Mouse (Mus musculus): ENCODE measurements around the gene Gm10272. TPM values are rescaled to one million over a fixed set of nuclear protein-coding genes. Genes with fewer than 3 reads are reported as not detected.

Gm10272 gene
- polyA plus RNA-seq, 1 experiment = not detected

GRCm38 (mm10) chr10:77753448-77753847 is 47.0 kb downstream of the Gm10272 start:
- no peak for TF ChIP-seq POLR2A (IDR thresholded peaks at IDR 0.05; ENCODE audit: insufficient read depth, low read depth, low read length)
- no peak for TF ChIP-seq CTCF (IDR thresholded peaks at IDR 0.05; ENCODE audit: insufficient read depth, low read depth, low read length)
- H3K4me1 ChIP-seq (ENCODE audit: control insufficient read depth, insufficient read depth, low read length) = peaks cover 9% of the 10 kb centered on the region; the same call in 1 of the 2 replicates
- H3K27ac ChIP-seq (ENCODE audit: insufficient read depth, low read depth, low read length) = no peak overlapping the region
- H3K4me3 ChIP-seq (ENCODE audit: insufficient read depth, low read depth, low read length) = no peak overlapping the region

Other genes starting within 250 kb of the Gm10272 start
- not detected in 2 replicates for gene Fam207a, start 190.8 kb upstream of the Gm10272 start, polyA plus RNA-seq (2012; ENCODE audit: insufficient read depth, insufficient read length, low replicate concordance, missing spikeins)
- 191 TPM in 1 of 2 replicates, not detected in the other for gene Itgb2, start 176.4 kb upstream of the Gm10272 start, polyA plus RNA-seq (2012; ENCODE audit: insufficient read depth, insufficient read length, low replicate concordance, missing spikeins)
- not detected in 2 replicates for gene Pttg1ip, start 124.9 kb upstream of the Gm10272 start, polyA plus RNA-seq (2012; ENCODE audit: insufficient read depth, insufficient read length, low replicate concordance, missing spikeins)
- 414 TPM in 1 of 2 replicates, not detected in the other for gene Sumo3, start 100.5 kb upstream of the Gm10272 start, polyA plus RNA-seq (2012; ENCODE audit: insufficient read depth, insufficient read length, low replicate concordance, missing spikeins)
- not detected in 2 replicates for gene Gm49325, start 100.4 kb upstream of the Gm10272 start, polyA plus RNA-seq (2012; ENCODE audit: insufficient read depth, insufficient read length, low replicate concordance, missing spikeins)
- gene Ube2g2, start 84.4 kb upstream of the Gm10272 start, polyA plus RNA-seq (2012; ENCODE audit: insufficient read depth, insufficient read length, low replicate concordance, missing spikeins) = not detected in 2 replicates
- not detected in 2 replicates for gene Tspear, start 20.1 kb upstream of the Gm10272 start, polyA plus RNA-seq (2012; ENCODE audit: insufficient read depth, insufficient read length, low replicate concordance, missing spikeins)
- not detected in 2 replicates for gene Gm19402, start 15.9 kb upstream of the Gm10272 start, polyA plus RNA-seq (2012; ENCODE audit: insufficient read depth, insufficient read length, low replicate concordance, missing spikeins)
- not detected in 2 replicates for gene Gm9508, start 9.4 kb upstream of the Gm10272 start, polyA plus RNA-seq (2012; ENCODE audit: insufficient read depth, insufficient read length, low replicate concordance, missing spikeins)
- not detected in 2 replicates for gene Gm10024, start 4.8 kb downstream of the Gm10272 start, polyA plus RNA-seq (2012; ENCODE audit: insufficient read depth, insufficient read length, low replicate concordance, missing spikeins)
- gene Gm10142, start 9.2 kb downstream of the Gm10272 start, polyA plus RNA-seq (2012; ENCODE audit: insufficient read depth, insufficient read length, low replicate concordance, missing spikeins) = not detected in 2 replicates
- not detected in 2 replicates for gene Krtap12-1, start 14.0 kb downstream of the Gm10272 start, polyA plus RNA-seq (2012; ENCODE audit: insufficient read depth, insufficient read length, low replicate concordance, missing spikeins)
- gene Gm10100, start 19.9 kb downstream of the Gm10272 start, polyA plus RNA-seq (2012; ENCODE audit: insufficient read depth, insufficient read length, low replicate concordance, missing spikeins) = not detected in 2 replicates
- gene Gm18596, start 36.0 kb downstream of the Gm10272 start, polyA plus RNA-seq (2012; ENCODE audit: insufficient read depth, insufficient read length, low replicate concordance, missing spikeins) = not detected in 2 replicates
- not detected in 2 replicates for gene Gm9736, start 44.7 kb downstream of the Gm10272 start, polyA plus RNA-seq (2012; ENCODE audit: insufficient read depth, insufficient read length, low replicate concordance, missing spikeins)
- not detected in 2 replicates for gene Gm3233, start 53.1 kb downstream of the Gm10272 start, polyA plus RNA-seq (2012; ENCODE audit: insufficient read depth, insufficient read length, low replicate concordance, missing spikeins)
- not detected in 2 replicates for gene Gm3238, start 64.7 kb downstream of the Gm10272 start, polyA plus RNA-seq (2012; ENCODE audit: insufficient read depth, insufficient read length, low replicate concordance, missing spikeins)
- gene Gm7138, start 70.3 kb downstream of the Gm10272 start, polyA plus RNA-seq (2012; ENCODE audit: insufficient read depth, insufficient read length, low replicate concordance, missing spikeins) = not detected in 2 replicates
- not detected in 2 replicates for gene Gm3250, start 75.9 kb downstream of the Gm10272 start, polyA plus RNA-seq (2012; ENCODE audit: insufficient read depth, insufficient read length, low replicate concordance, missing spikeins)
- gene Gm7137, start 81.6 kb downstream of the Gm10272 start, polyA plus RNA-seq (2012; ENCODE audit: insufficient read depth, insufficient read length, low replicate concordance, missing spikeins) = not detected in 2 replicates
- not detected in 2 replicates for gene Gm9639, start 88.5 kb downstream of the Gm10272 start, polyA plus RNA-seq (2012; ENCODE audit: insufficient read depth, insufficient read length, low replicate concordance, missing spikeins)
- gene Gm19668, start 92.5 kb downstream of the Gm10272 start, polyA plus RNA-seq (2012; ENCODE audit: insufficient read depth, insufficient read length, low replicate concordance, missing spikeins) = not detected in 2 replicates
- gene Gm9507, start 105.2 kb downstream of the Gm10272 start, polyA plus RNA-seq (2012; ENCODE audit: insufficient read depth, insufficient read length, low replicate concordance, missing spikeins) = not detected in 2 replicates
- not detected in 2 replicates for gene Gm2696, start 108.1 kb downstream of the Gm10272 start, polyA plus RNA-seq (2012; ENCODE audit: insufficient read depth, insufficient read length, low replicate concordance, missing spikeins)
- not detected in 2 replicates for gene Krtap10-4, start 120.5 kb downstream of the Gm10272 start, polyA plus RNA-seq (2012; ENCODE audit: insufficient read depth, insufficient read length, low replicate concordance, missing spikeins)
- not detected in 2 replicates for gene Krtap10-10, start 129.3 kb downstream of the Gm10272 start, polyA plus RNA-seq (2012; ENCODE audit: insufficient read depth, insufficient read length, low replicate concordance, missing spikeins)
- gene Gm36176, start 140.2 kb downstream of the Gm10272 start, polyA plus RNA-seq (2012; ENCODE audit: insufficient read depth, insufficient read length, low replicate concordance, missing spikeins) = not detected in 2 replicates
- gene Gm10318, start 146.2 kb downstream of the Gm10272 start, polyA plus RNA-seq (2012; ENCODE audit: insufficient read depth, insufficient read length, low replicate concordance, missing spikeins) = not detected in 2 replicates
- gene Gm3285, start 155.3 kb downstream of the Gm10272 start, polyA plus RNA-seq (2012; ENCODE audit: insufficient read depth, insufficient read length, low replicate concordance, missing spikeins) = not detected in 2 replicates
- not detected in 2 replicates for gene Lrrc3, start 195.9 kb downstream of the Gm10272 start, polyA plus RNA-seq (2012; ENCODE audit: insufficient read depth, insufficient read length, low replicate concordance, missing spikeins)